Mouse (Mus musculus): ENCODE measurements around the gene Agtrap.

DNA sequence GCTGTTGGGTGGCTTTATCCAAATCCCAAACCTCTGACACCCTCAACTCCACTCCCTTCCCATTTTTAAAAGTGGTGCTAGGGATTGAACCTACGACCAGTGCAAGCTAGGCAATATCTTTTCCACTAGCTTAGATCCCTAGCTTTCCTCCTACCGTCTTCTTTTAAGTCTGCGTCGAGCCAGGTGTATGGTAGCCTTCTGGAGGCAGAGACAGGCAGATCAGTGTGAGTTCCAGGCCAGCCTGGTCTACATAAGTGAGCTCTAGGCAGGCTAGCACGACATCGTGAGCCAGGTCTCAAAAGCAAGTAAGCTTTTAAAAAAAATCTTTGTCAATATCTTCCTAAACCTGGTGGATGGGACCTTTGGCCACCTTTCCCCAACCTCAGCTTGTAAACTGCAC lies 11.9 kb downstream of the Agtrap start:
- TF ChIP-seq FLI1 (IDR thresholded peaks at IDR 0.05; ENCODE audit: low read length) (no peak), GATA1 (IDR thresholded peaks at IDR 0.05; ENCODE audit: borderline replicate concordance, low read length) (no peak)
